Mouse (Mus musculus) myocyte (in vitro differentiated cells): ENCODE measurements at regions not wholly inside any gene's neighbourhood (a gene's known extent, or its start where the extent isn't known, plus 50 kb on each side); places are given as distances from the start of the nearest gene placed in this dataset.
"Not testable (repeated sequence)": the region's sequence is repeated elsewhere in the genome, so short reads cannot be mapped to it uniquely, and the experiment has no call there.

Experiments
- H3K27me3 ChIP-seq: one replicate; pipeline ENCODE4 v1.6.1; 2011; ENCODE audit not compliant: control insufficient read depth, insufficient read depth, insufficient read length
- H3K36me3 ChIP-seq: one replicate; pipeline ENCODE4 v1.6.1; 2011; ENCODE audit not compliant: control insufficient read depth, insufficient read depth
- H3K4me2 ChIP-seq: one replicate; pipeline ENCODE4 v1.6.1; 2011; ENCODE audit warnings: low read depth, control low read depth
- H3K4me3 ChIP-seq: one replicate; pipeline ENCODE4 v1.5.1; 2011; ENCODE audit warnings: mild to moderate bottlenecking, control low read depth, moderate library complexity
- H3K79me2 ChIP-seq: one replicate; pipeline ENCODE4 v1.6.1; 2011; ENCODE audit not compliant: control insufficient read depth, insufficient read depth
- H3ac ChIP-seq: one replicate; pipeline ENCODE4 v1.6.1; 2011; ENCODE audit not compliant: control insufficient read depth, insufficient read length
- CEBPB ChIP-seq: IDR thresholded peaks from 2 replicates; pipeline ENCODE4 v1.6.1; 2011; ENCODE audit warnings: mild to moderate bottlenecking, moderate library complexity; ENCODE audit not compliant: poor library complexity, insufficient read depth, severe bottlenecking
- E2F4 ChIP-seq: IDR thresholded peaks from one replicate; pipeline ENCODE4 v1.6.1; 2011; ENCODE audit warnings: mild to moderate bottlenecking, control low read depth, moderate library complexity; ENCODE audit not compliant: insufficient read depth
- MAX ChIP-seq: IDR thresholded peaks from one replicate; pipeline ENCODE4 v1.6.1; 2011; ENCODE audit warnings: low read depth, mild to moderate bottlenecking, control low read depth
- MYOD1 ChIP-seq, 3 experiments: IDR thresholded peaks; one replicate each; pipeline ENCODE4 v1.6.1; 2011; ENCODE audit warnings: control low read depth in 2 of 3, low read depth in 2 of 3, mild to moderate bottlenecking in 2 of 3, moderate library complexity in 1 of 3; ENCODE audit not compliant: insufficient read length in 2 of 3, control insufficient read depth in 1 of 3
- MYOG ChIP-seq, 3 experiments: IDR thresholded peaks; one replicate each; pipeline ENCODE4 v1.6.1; 2011; ENCODE audit warnings: control low read depth in 2 of 3, low read depth in 2 of 3, mild to moderate bottlenecking in 2 of 3; ENCODE audit not compliant: insufficient read length in 2 of 3, control insufficient read depth in 1 of 3, insufficient read depth in 1 of 3
- POLR2A ChIP-seq: IDR thresholded peaks from one replicate; pipeline ENCODE4 v1.6.1; 2011; ENCODE audit warnings: low read depth, mild to moderate bottlenecking, control low read depth, moderate library complexity; ENCODE audit not compliant: insufficient read length
- POLR2AphosphoS2 ChIP-seq: IDR thresholded peaks from one replicate; pipeline ENCODE4 v1.6.1; 2011; ENCODE audit warnings: low read depth, control low read depth; ENCODE audit not compliant: insufficient read length
- REST ChIP-seq: IDR thresholded peaks from one replicate; pipeline ENCODE4 v1.6.1; 2011; ENCODE audit warnings: mild to moderate bottlenecking, control low read depth, moderate library complexity; ENCODE audit not compliant: insufficient read depth, insufficient read length
- SRF ChIP-seq: IDR thresholded peaks from one replicate; pipeline ENCODE4 v1.6.1; 2011; ENCODE audit warnings: low read depth; ENCODE audit not compliant: control insufficient read depth, insufficient read length
- TCF12 ChIP-seq: IDR thresholded peaks from one replicate; pipeline ENCODE4 v1.6.1; 2011; ENCODE audit warnings: mild to moderate bottlenecking, control low read depth; ENCODE audit not compliant: poor library complexity, insufficient read depth, severe bottlenecking
- TCF3 ChIP-seq: IDR thresholded peaks from one replicate; pipeline ENCODE4 v1.6.1; 2011; ENCODE audit warnings: low read depth, control low read depth; ENCODE audit not compliant: insufficient read length
- USF1 ChIP-seq: IDR thresholded peaks from one replicate; pipeline ENCODE4 v1.6.1; 2011; ENCODE audit warnings: low read depth, mild to moderate bottlenecking, control low read depth, moderate library complexity

GRCm38 (mm10) chr15:87818566-87818965 is 274.5 kb downstream of the Fam19a5 start:
- H3K79me2 ChIP-seq = no peaks in the 10 kb centered on the region
- no peaks in the 10 kb centered on the region for H3K27me3 ChIP-seq
- H3K36me3 ChIP-seq = no peaks in the 10 kb centered on the region
- no peak overlapping the region for H3K4me2 ChIP-seq
- TF ChIP-seq POLR2A = no peak
- no peak for TF ChIP-seq USF1
- 0 out of 2 replicates have a peak, but pooled peaks have one; percentile 41 for TF ChIP-seq CEBPB
- no peak overlapping the region for H3ac ChIP-seq
- H3K4me3 ChIP-seq = no peak overlapping the region

GRCm38 (mm10) chr15:87842097-87842496 is 298.0 kb downstream of the Fam19a5 start:
- TF ChIP-seq MYOD1 (IDR thresholded peaks at IDR 0.05; ENCODE audit: control insufficient read depth in 1 of 3, insufficient read length in 2 of 3, low read depth in 2 of 3) (no peak), POLR2A (no peak), MAX (no peak), REST (no peak), POLR2AphosphoS2 (no peak), CEBPB (no peak), SRF (no peak), USF1 (no peak)
- no peaks in the 10 kb centered on the region for H3K27me3 ChIP-seq
- H3K79me2 ChIP-seq = no peaks in the 10 kb centered on the region
- H3K4me2 ChIP-seq = no peak overlapping the region
- H3K36me3 ChIP-seq = no peaks in the 10 kb centered on the region
- H3ac ChIP-seq = no peak overlapping the region
- H3K4me3 ChIP-seq = no peak overlapping the region

GRCm38 (mm10) chr15:87859069-87859468 is 315.0 kb downstream of the Fam19a5 start:
- no peak overlapping the region for H3K4me3 ChIP-seq
- H3K27me3 ChIP-seq = no peaks in the 10 kb centered on the region
- no peaks in the 10 kb centered on the region for H3K36me3 ChIP-seq
- TF ChIP-seq CEBPB (no peak), POLR2A (no peak), MYOD1 (IDR thresholded peaks at IDR 0.05; ENCODE audit: control insufficient read depth in 1 of 3, insufficient read length in 2 of 3, low read depth in 2 of 3) (no peak), MAX (no peak), TCF12 (no peak), SRF (no peak), TCF3 (no peak), USF1 (no peak), POLR2AphosphoS2 (no peak), MYOG (IDR thresholded peaks at IDR 0.05; ENCODE audit: control insufficient read depth in 1 of 3, insufficient read depth in 1 of 3, insufficient read length in 2 of 3, low read depth in 2 of 3) (no peak), REST (no peak), E2F4 (no peak)
- H3ac ChIP-seq = no peak overlapping the region
- no peak overlapping the region for H3K4me2 ChIP-seq
- no peaks in the 10 kb centered on the region for H3K79me2 ChIP-seq

GRCm38 (mm10) chr15:87876286-87876899 is 332.3 kb downstream of the Fam19a5 start:
- Histone ChIP-seq H3K27me3 (peaks cover 4% of the 10 kb centered on the region), H3K36me3 (no peaks in the 10 kb centered on the region), H3K79me2 (no peaks in the 10 kb centered on the region), H3K4me3 (no peak overlapping the region), H3ac (no peak overlapping the region), H3K4me2 (no peak overlapping the region)
- TF ChIP-seq USF1 = no peak
- no peak for TF ChIP-seq POLR2AphosphoS2
- no peak for TF ChIP-seq MAX
- TF ChIP-seq CEBPB = no peak
- no peak for TF ChIP-seq TCF3
- no peak for TF ChIP-seq MYOD1 (IDR thresholded peaks at IDR 0.05; ENCODE audit: control insufficient read depth in 1 of 3, insufficient read length in 2 of 3, low read depth in 2 of 3)
- TF ChIP-seq POLR2A = no peak
- TF ChIP-seq REST = no peak
- TF ChIP-seq SRF = no peak
- TF ChIP-seq TCF12 = no peak
- TF ChIP-seq E2F4 = no peak
- no peak for TF ChIP-seq MYOG (IDR thresholded peaks at IDR 0.05; ENCODE audit: control insufficient read depth in 1 of 3, insufficient read depth in 1 of 3, insufficient read length in 2 of 3, low read depth in 2 of 3)

GRCm38 (mm10) chr15:87890903-87891302 is 346.8 kb downstream of the Fam19a5 start:
- Histone ChIP-seq H3K4me3 (no peak overlapping the region), H3ac (no peak overlapping the region), H3K27me3 (no peaks in the 10 kb centered on the region), H3K4me2 (no peak overlapping the region), H3K36me3 (no peaks in the 10 kb centered on the region), H3K79me2 (no peaks in the 10 kb centered on the region)
- TF ChIP-seq USF1 = no peak
- TF ChIP-seq E2F4 = no peak
- no peak for TF ChIP-seq REST
- no peak for TF ChIP-seq POLR2AphosphoS2
- TF ChIP-seq SRF = no peak
- no peak for TF ChIP-seq MYOG (IDR thresholded peaks at IDR 0.05; ENCODE audit: control insufficient read depth in 1 of 3, insufficient read depth in 1 of 3, insufficient read length in 2 of 3, low read depth in 2 of 3)
- TF ChIP-seq TCF12 = no peak
- no peak for TF ChIP-seq TCF3
- no peak for TF ChIP-seq POLR2A
- TF ChIP-seq MYOD1 (IDR thresholded peaks at IDR 0.05; ENCODE audit: control insufficient read depth in 1 of 3, insufficient read length in 2 of 3, low read depth in 2 of 3) = no peak
- no peak for TF ChIP-seq CEBPB
- TF ChIP-seq MAX = no peak

- H3K4me3 ChIP-seq, H3K79me2 ChIP-seq, H3K4me2 ChIP-seq, H3ac ChIP-seq, H3K36me3 ChIP-seq, H3K27me3 ChIP-seq: not testable (repeated sequence)
Observed at GRCm38 (mm10) chr15:87894866-87895265, 350.8 kb downstream of the Fam19a5 start.
